Mouse (Mus musculus): ENCODE measurements around the gene Fam83g. TPM values are rescaled to one million over a fixed set of nuclear protein-coding genes. Genes with fewer than 3 reads are reported as not detected.
A peak's percentile ranks its signal among the peaks of the same experiment; 100 is the strongest.

Gene Fam83g
- polyA plus RNA-seq, 1 experiment from 2014 or later, result 1.9 TPM

- whole genome bisulfite sequencing, result 64% methylated on average over 2 of the region's 2 CpGs
- H3K27ac ChIP-seq, result no peak overlapping the region
- H3K9me3 ChIP-seq, result no peaks in the 10 kb centered on the region
- H3K36me3 ChIP-seq (replicated peaks), result no peaks in the 10 kb centered on the region
- H3K4me3 ChIP-seq, result no peak overlapping the region
- H3K27me3 ChIP-seq (ENCODE audit: poor library complexity, severe bottlenecking), result no peaks in the 10 kb centered on the region
- no peaks in the 10 kb centered on the region for H3K4me1 ChIP-seq
- DNase-seq (ENCODE audit: extremely low spot score, low spot score), result no peak
These were observed 37.3 kb upstream of the Fam83g start for GRCm38 (mm10) chr11:61646499-61647039.

GRCm38 (mm10) chr11:61647110-61647910 is 36.6 kb upstream of the Fam83g start:
- Histone ChIP-seq H3K27me3 (ENCODE audit: poor library complexity, severe bottlenecking) (no peaks in the 10 kb centered on the region), H3K9me3 (no peaks in the 10 kb centered on the region), H3K4me3 (no peak overlapping the region), H3K36me3 (replicated peaks) (no peaks in the 10 kb centered on the region), H3K27ac (no peak overlapping the region), H3K4me1 (no peaks in the 10 kb centered on the region)
- no peak for DNase-seq (ENCODE audit: extremely low spot score, low spot score)
- WGBS, result 80% methylated on average over 10 of the region's 10 CpGs

GRCm38 (mm10) chr11:61647956-61648748 is 35.7 kb upstream of the Fam83g start:
- no peaks in the 10 kb centered on the region for H3K9me3 ChIP-seq
- no peak overlapping the region for H3K27ac ChIP-seq
- WGBS, result 89% methylated on average over 6 of the region's 6 CpGs
- H3K4me3 ChIP-seq, result no peak overlapping the region
- no peaks in the 10 kb centered on the region for H3K4me1 ChIP-seq
- no peak for DNase-seq (ENCODE audit: extremely low spot score, low spot score)
- H3K36me3 ChIP-seq (replicated peaks), result no peaks in the 10 kb centered on the region
- no peaks in the 10 kb centered on the region for H3K27me3 ChIP-seq (ENCODE audit: poor library complexity, severe bottlenecking)

GRCm38 (mm10) chr11:61648749-61649115 is 35.2 kb upstream of the Fam83g start:
- WGBS, result 84% methylated on average over 7 of the region's 7 CpGs
- DNase-seq (ENCODE audit: extremely low spot score, low spot score), result no peak
- Histone ChIP-seq H3K4me3 (no peak overlapping the region), H3K4me1 (no peaks in the 10 kb centered on the region), H3K27me3 (ENCODE audit: poor library complexity, severe bottlenecking) (no peaks in the 10 kb centered on the region), H3K36me3 (replicated peaks) (no peaks in the 10 kb centered on the region), H3K9me3 (no peaks in the 10 kb centered on the region), H3K27ac (no peak overlapping the region)

GRCm38 (mm10) chr11:61649163-61649580 is 34.7 kb upstream of the Fam83g start:
- Histone ChIP-seq H3K27me3 (ENCODE audit: poor library complexity, severe bottlenecking) (no peaks in the 10 kb centered on the region), H3K4me1 (no peaks in the 10 kb centered on the region), H3K36me3 (replicated peaks) (no peaks in the 10 kb centered on the region), H3K9me3 (no peaks in the 10 kb centered on the region), H3K27ac (no peak overlapping the region), H3K4me3 (no peak overlapping the region)
- 94% methylated on average over 5 of the region's 5 CpGs for WGBS
- no peak for DNase-seq (ENCODE audit: extremely low spot score, low spot score)

- Histone ChIP-seq H3K27ac (no peak overlapping the region), H3K36me3 (replicated peaks) (no peaks in the 10 kb centered on the region), H3K9me3 (no peaks in the 10 kb centered on the region), H3K4me3 (no peak overlapping the region), H3K27me3 (ENCODE audit: poor library complexity, severe bottlenecking) (no peaks in the 10 kb centered on the region), H3K4me1 (no peaks in the 10 kb centered on the region)
- no peak for DNase-seq (ENCODE audit: extremely low spot score, low spot score)
- 92% methylated on average over 4 of the region's 4 CpGs for whole genome bisulfite sequencing
These were observed 34.3 kb upstream of the Fam83g start for GRCm38 (mm10) chr11:61649626-61650025.

- H3K4me3 ChIP-seq, result no peak overlapping the region
- no peaks in the 10 kb centered on the region for H3K27me3 ChIP-seq (ENCODE audit: poor library complexity, severe bottlenecking)
- 88% methylated on average over 9 of the region's 9 CpGs for WGBS
- H3K27ac ChIP-seq, result no peak overlapping the region
- no peaks in the 10 kb centered on the region for H3K9me3 ChIP-seq
- no peaks in the 10 kb centered on the region for H3K36me3 ChIP-seq (replicated peaks)
- DNase-seq (ENCODE audit: extremely low spot score, low spot score), result no peak
- no peaks in the 10 kb centered on the region for H3K4me1 ChIP-seq
These were observed 33.2 kb upstream of the Fam83g start for GRCm38 (mm10) chr11:61650470-61651265.

- Histone ChIP-seq H3K27me3 (ENCODE audit: poor library complexity, severe bottlenecking) (no peaks in the 10 kb centered on the region), H3K27ac (no peak overlapping the region), H3K9me3 (no peaks in the 10 kb centered on the region), H3K4me3 (no peak overlapping the region), H3K36me3 (replicated peaks) (no peaks in the 10 kb centered on the region), H3K4me1 (no peaks in the 10 kb centered on the region)
- DNase-seq (ENCODE audit: extremely low spot score, low spot score), result no peak
- 90% methylated on average over 5 of the region's 5 CpGs for WGBS
These were observed 31.7 kb upstream of the Fam83g start for GRCm38 (mm10) chr11:61652216-61652615.

- H3K36me3 ChIP-seq (replicated peaks), result no peaks in the 10 kb centered on the region
- H3K27me3 ChIP-seq (ENCODE audit: poor library complexity, severe bottlenecking), result no peaks in the 10 kb centered on the region
- H3K9me3 ChIP-seq, result no peaks in the 10 kb centered on the region
- peak within 1 kb of the TSS; percentile 62; the same call in 1 of the 2 replicates for H3K27ac ChIP-seq
- no peak for DNase-seq (ENCODE audit: extremely low spot score, low spot score)
- H3K4me3 ChIP-seq, result peak within 1 kb of the TSS; percentile 25; the same call in 1 of the 2 replicates
- 77% methylated on average over 10 of the region's 10 CpGs for WGBS
- no peaks in the 10 kb centered on the region for H3K4me1 ChIP-seq
These were observed 31.0 kb upstream of the Fam83g start, which contains the start of gene Grap for GRCm38 (mm10) chr11:61652686-61653447. TSS of gene Grap (plus strand) at chr11:61653265.

GRCm38 (mm10) chr11:61653568-61653967 is 30.3 kb upstream of the Fam83g start:
- DNase-seq (ENCODE audit: extremely low spot score, low spot score), result no peak
- Histone ChIP-seq H3K36me3 (replicated peaks) (no peaks in the 10 kb centered on the region), H3K27ac (peak overlapping the region; percentile 62; the same call in 1 of the 2 replicates), H3K9me3 (no peaks in the 10 kb centered on the region), H3K27me3 (ENCODE audit: poor library complexity, severe bottlenecking) (no peaks in the 10 kb centered on the region), H3K4me3 (peak overlapping the region; percentile 25; the same call in 1 of the 2 replicates), H3K4me1 (no peaks in the 10 kb centered on the region)
- 72% methylated on average over 2 of the region's 2 CpGs for whole genome bisulfite sequencing

GRCm38 (mm10) chr11:61654786-61655311 is 29.0 kb upstream of the Fam83g start:
- H3K27ac ChIP-seq, result no peak overlapping the region
- H3K27me3 ChIP-seq (ENCODE audit: poor library complexity, severe bottlenecking), result no peaks in the 10 kb centered on the region
- 92% methylated on average over 4 of the region's 4 CpGs for WGBS
- DNase-seq (ENCODE audit: extremely low spot score, low spot score), result no peak
- no peak overlapping the region for H3K4me3 ChIP-seq
- no peaks in the 10 kb centered on the region for H3K9me3 ChIP-seq
- no peaks in the 10 kb centered on the region for H3K4me1 ChIP-seq
- no peaks in the 10 kb centered on the region for H3K36me3 ChIP-seq (replicated peaks)

All from forebrain, embryonic 10.5 days (tissue).